Mouse (Mus musculus) intestine, embryonic 14.5 days (tissue): Measurements from ENCODE around the gene Sdr39u1. TPM values are rescaled to one million over a fixed set of nuclear protein-coding genes. Genes with fewer than 3 reads are reported as not detected.

Experiments
- ATAC-seq: fragments of 200-750 bp; cut with Nextera tagmentation; replicated peaks from 2 replicates; pipeline ENCODE4 v1.8.0; 2017; ENCODE audit warnings: low read depth, moderate number of reproducible peaks, moderate TSS enrichment, moderate library complexity; ENCODE audit not compliant: low FRiP score, low TSS enrichment
- DNase-seq: peaks from one replicate; pipeline ENCODE4 v3.0.0-alpha.2; 2018; ENCODE audit warnings: low spot score
- H3K27ac ChIP-seq: fragments of 300-500 bp; sonication (generic); 2 replicates; pipeline ENCODE4 v1.5.1; 2014; ENCODE audit warnings: low read depth, mild to moderate bottlenecking, control low read depth
- H3K27me3 ChIP-seq: fragments of 300-500 bp; sonication (generic); replicated peaks from 2 replicates; pipeline ENCODE4 v1.6.1; 2014; ENCODE audit warnings: low read length, control low read depth; ENCODE audit not compliant: control insufficient read depth, insufficient read depth
- H3K36me3 ChIP-seq: fragments of 300-500 bp; sonication (generic); 2 replicates; pipeline ENCODE4 v1.6.1; 2014; ENCODE audit warnings: low read length, control low read depth; ENCODE audit not compliant: control insufficient read depth, insufficient read depth
- H3K4me1 ChIP-seq: fragments of 300-500 bp; sonication (generic); replicated peaks from 2 replicates; pipeline ENCODE4 v1.6.1; 2014; ENCODE audit warnings: low read length, control low read depth, mixed read lengths; ENCODE audit not compliant: control insufficient read depth, insufficient read depth
- H3K4me2 ChIP-seq: fragments of 300-500 bp; sonication (generic); 2 replicates; pipeline ENCODE4 v1.6.1; 2014; ENCODE audit warnings: low read length
- H3K4me3 ChIP-seq: fragments of 300-500 bp; sonication (generic); 2 replicates; pipeline ENCODE4 v1.5.1; 2014; ENCODE audit warnings: low read depth, low read length, control low read depth, mixed read lengths
- H3K9ac ChIP-seq: fragments of 300-500 bp; sonication (generic); 2 replicates; pipeline ENCODE4 v1.6.1; 2014; ENCODE audit warnings: mild to moderate bottlenecking, low read length
- H3K9me3 ChIP-seq: fragments of 300-500 bp; sonication (generic); 2 replicates; pipeline ENCODE4 v1.6.1; 2016; ENCODE audit warnings: low read length, control low read depth; ENCODE audit not compliant: control insufficient read depth
- WGBS: fragments of 180-500 bp; shearing (Covaris S2); extraction: QIAGEN DNeasy Blood & Tissue Kit; methylation state at CpG from one replicate; pipeline ENCODE4 v1.1.7; 2014; 5-methylcytosine and 5-hydroxymethylcytosine counted together
- polyA plus RNA-seq: library from polyadenylated mRNA; unstranded; fragments of >200 nt; fragmentation: Nextera tagmentation; extraction: Ambion mirVana; gene quantifications from 2 replicates; pipeline ENCODE4 v1.2.1, GENCODE M21; 2014

The Sdr39u1 gene
- polyA plus RNA-seq, 1 experiment from 2014 or later, result 66.2 TPM

GRCm38 (mm10) chr14:55853621-55854285 lies 46.3 kb downstream of the Sdr39u1 start, which contains the start of gene Nynrin:
Nynrin (plus strand) TSS chr14:55854010.
- Histone ChIP-seq H3K9ac (peak within 1 kb of the TSS; percentile 77), H3K27me3 (no peaks in the 10 kb centered on the region), H3K9me3 (no peaks in the 10 kb centered on the region), H3K36me3 (no peaks in the 10 kb centered on the region), H3K4me1 (peaks cover 41% of the 10 kb centered on the region), H3K27ac (peak within 1 kb of the TSS; percentile 95), H3K4me3 (peak within 1 kb of the TSS; percentile 84), H3K4me2 (peak within 1 kb of the TSS; percentile 77)
- peak; percentile 92 for ATAC-seq
- peak; percentile 87 for DNase-seq
- WGBS, result under 1% methylated on average over 33 of the region's 33 CpGs

GRCm38 (mm10) chr14:55852646-55853551 lies 47.2 kb downstream of the Sdr39u1 start:
- H3K9me3 ChIP-seq, result no peaks in the 10 kb centered on the region
- H3K9ac ChIP-seq, result peak overlapping the region; percentile 77
- under 1% methylated on average over 11 of the region's 11 CpGs for WGBS
- peak overlapping the region; percentile 77 for H3K4me2 ChIP-seq
- ATAC-seq (peak; percentile 67), DNase-seq (peak; percentile 85)
- H3K27ac ChIP-seq, result peak overlapping the region; percentile 95
- no peaks in the 10 kb centered on the region for H3K27me3 ChIP-seq
- peak overlapping the region; percentile 84 for H3K4me3 ChIP-seq
- no peaks in the 10 kb centered on the region for H3K36me3 ChIP-seq
- peaks cover 37% of the 10 kb centered on the region for H3K4me1 ChIP-seq

GRCm38 (mm10) chr14:55850885-55851284 lies 49.2 kb downstream of the Sdr39u1 start:
- Histone ChIP-seq H3K36me3 (no peaks in the 10 kb centered on the region), H3K9ac (no peak overlapping the region), H3K9me3 (no peaks in the 10 kb centered on the region), H3K4me2 (no peak overlapping the region), H3K27ac (no peak overlapping the region), H3K4me3 (no peak overlapping the region), H3K27me3 (no peaks in the 10 kb centered on the region), H3K4me1 (peaks cover 20% of the 10 kb centered on the region)
- DNase-seq (no peak), ATAC-seq (no peak)
- 48% methylated on average over 6 of the region's 6 CpGs for whole genome bisulfite sequencing

Other genes starting within 250 kb of the Sdr39u1 start
- 53.8 and 58.9 TPM in 2 replicates for gene Mdp1, start 239.8 kb downstream of the Sdr39u1 start, polyA plus RNA-seq
- gene Gmpr2, start 228.4 kb downstream of the Sdr39u1 start, polyA plus RNA-seq, result 53.5 and 62.5 TPM in 2 replicates
- gene Nedd8, start 228.2 kb downstream of the Sdr39u1 start, polyA plus RNA-seq, result 547 and 563 TPM in 2 replicates
- gene Tinf2, start 218.5 kb downstream of the Sdr39u1 start, polyA plus RNA-seq, result 46.4 and 49.1 TPM in 2 replicates
- 1.3 and 1.6 TPM in 2 replicates for gene Tgm1, start 186.4 kb downstream of the Sdr39u1 start, polyA plus RNA-seq
- 29.7 and 32.7 TPM in 2 replicates for gene Rabggta, start 178.0 kb downstream of the Sdr39u1 start, polyA plus RNA-seq
- gene Dhrs1, start 154.6 kb downstream of the Sdr39u1 start, polyA plus RNA-seq, result 81.9 and 84.3 TPM in 2 replicates
- gene Nop9, start 154.6 kb downstream of the Sdr39u1 start, polyA plus RNA-seq, result 42.8 and 45.0 TPM in 2 replicates
- 5.4 and 8.1 TPM in 2 replicates for gene Cideb, start 141.8 kb downstream of the Sdr39u1 start, polyA plus RNA-seq
- gene Ltb4r2, start 138.9 kb downstream of the Sdr39u1 start, polyA plus RNA-seq, result 0.08 and 0.65 TPM in 2 replicates
- 0.30 and 0.38 TPM in 2 replicates for gene Ltb4r1, start 134.3 kb downstream of the Sdr39u1 start, polyA plus RNA-seq
- gene Adcy4, start 116.2 kb downstream of the Sdr39u1 start, polyA plus RNA-seq, result 5.8 and 7.2 TPM in 2 replicates
- gene Ripk3, start 111.4 kb downstream of the Sdr39u1 start, polyA plus RNA-seq, result 48.5 and 51.7 TPM in 2 replicates
- gene Nfatc4, start 77.1 kb downstream of the Sdr39u1 start, polyA plus RNA-seq, result 34.3 and 37.4 TPM in 2 replicates
- gene Nynrin, start 46.3 kb downstream of the Sdr39u1 start, polyA plus RNA-seq, result 15.9 and 18.6 TPM in 2 replicates
- 0.18 and 0.23 TPM in 2 replicates for gene Cbln3, start 15.9 kb downstream of the Sdr39u1 start, polyA plus RNA-seq
- gene Khnyn, start 15.3 kb downstream of the Sdr39u1 start, polyA plus RNA-seq, result 10.4 and 11.2 TPM in 2 replicates
- gene Cma1, start 44.4 kb upstream of the Sdr39u1 start, polyA plus RNA-seq, result 0.95 and 1.1 TPM in 2 replicates
- gene Cma2, start 50.7 kb upstream of the Sdr39u1 start, polyA plus RNA-seq, result not detected in 2 replicates
- 0.24 TPM in 2 replicates for gene Mcpt1, start 117.7 kb upstream of the Sdr39u1 start, polyA plus RNA-seq
- gene Mcpt9, start 130.2 kb upstream of the Sdr39u1 start, polyA plus RNA-seq, result not detected in 2 replicates
- 0.17 and 0.18 TPM in 2 replicates for gene Mcpt2, start 141.7 kb upstream of the Sdr39u1 start, polyA plus RNA-seq
- gene Mcpt4, start 162.0 kb upstream of the Sdr39u1 start, polyA plus RNA-seq, result 0.22 TPM in 1 of 2 replicates, not detected in the other
- 1.5 and 1.8 TPM in 2 replicates for gene Mcpt8, start 185.0 kb upstream of the Sdr39u1 start, polyA plus RNA-seq
- gene Ctsg, start 202.3 kb upstream of the Sdr39u1 start, polyA plus RNA-seq, result not detected in 2 replicates
- gene Gzme, start 220.3 kb upstream of the Sdr39u1 start, polyA plus RNA-seq, result not detected in 2 replicates
- gene Gzmd, start 232.3 kb upstream of the Sdr39u1 start, polyA plus RNA-seq, result not detected in 2 replicates